Mouse (Mus musculus): Measurements from ENCODE around the gene Boc.

The Boc gene

GRCm38 (mm10) chr16:44527218-44527905 is 31.3 kb downstream of the Boc start:
- DNase-seq (ENCODE audit: low read depth) = no peak

- DNase-seq (ENCODE audit: low read depth) = no peak
Observed at GRCm38 (mm10) chr16:44526689-44527088, 32.0 kb downstream of the Boc start.

GRCm38 (mm10) chr16:44526044-44526443 is 32.7 kb downstream of the Boc start:
- DNase-seq (ENCODE audit: low read depth) = no peak

GRCm38 (mm10) chr16:44523595-44523994 is 35.1 kb downstream of the Boc start:
- DNase-seq (ENCODE audit: low read depth) = no peak

GRCm38 (mm10) chr16:44516498-44516897 is 42.2 kb downstream of the Boc start:
- no peak for DNase-seq (ENCODE audit: low read depth)

- no peak for DNase-seq (ENCODE audit: low read depth)
Observed at GRCm38 (mm10) chr16:44510521-44511213, 48.0 kb downstream of the Boc start.

- DNase-seq (ENCODE audit: low read depth) = no peak
Observed at GRCm38 (mm10) chr16:44509458-44510344, 49.0 kb downstream of the Boc start.

GRCm38 (mm10) chr16:44508772-44509171 is 49.9 kb downstream of the Boc start:
- DNase-seq (ENCODE audit: low read depth) = no peak

GRCm38 (mm10) chr16:44508025-44508424 is 50.7 kb downstream of the Boc start:
- DNase-seq (ENCODE audit: low read depth) = no peak

GRCm38 (mm10) chr16:44507027-44507929 is 51.4 kb downstream of the Boc start:
- no peak for DNase-seq (ENCODE audit: low read depth)

GRCm38 (mm10) chr16:44505243-44505642 is 53.5 kb downstream of the Boc start:
- no peak for DNase-seq (ENCODE audit: low read depth)

GRCm38 (mm10) chr16:44502895-44503575 is 55.7 kb downstream of the Boc start:
- DNase-seq (ENCODE audit: low read depth) = no peak

- no peak for DNase-seq (ENCODE audit: low read depth)
Observed at GRCm38 (mm10) chr16:44502325-44502724, 56.4 kb downstream of the Boc start.

- DNase-seq (ENCODE audit: low read depth) = no peak
Observed at GRCm38 (mm10) chr16:44501783-44502182, 56.9 kb downstream of the Boc start.

GRCm38 (mm10) chr16:44498447-44498846 is 60.2 kb downstream of the Boc start:
- no peak for DNase-seq (ENCODE audit: low read depth)

GRCm38 (mm10) chr16:44496971-44497464 is 61.7 kb downstream of the Boc start:
- DNase-seq (ENCODE audit: low read depth) = no peak

- peak; percentile 17 for DNase-seq (ENCODE audit: low read depth)
Observed at GRCm38 (mm10) chr16:44494441-44495108, 64.1 kb downstream of the Boc start.

- DNase-seq (ENCODE audit: low read depth) = no peak
Observed at GRCm38 (mm10) chr16:44493868-44494267, 64.8 kb downstream of the Boc start.

GRCm38 (mm10) chr16:44492706-44493105 is 66.0 kb downstream of the Boc start:
- DNase-seq (ENCODE audit: low read depth) = no peak

GRCm38 (mm10) chr16:44492151-44492550 is 66.5 kb downstream of the Boc start:
- no peak for DNase-seq (ENCODE audit: low read depth)
